Mouse (Mus musculus): ENCODE results near the gene Glis3. TPM values are rescaled to one million over a fixed set of nuclear protein-coding genes. Genes with fewer than 3 reads are reported as not detected.

The Glis3 gene
- polyA plus RNA-seq (2017; shearing (Covaris generic)), result 0.78 TPM

DNA sequence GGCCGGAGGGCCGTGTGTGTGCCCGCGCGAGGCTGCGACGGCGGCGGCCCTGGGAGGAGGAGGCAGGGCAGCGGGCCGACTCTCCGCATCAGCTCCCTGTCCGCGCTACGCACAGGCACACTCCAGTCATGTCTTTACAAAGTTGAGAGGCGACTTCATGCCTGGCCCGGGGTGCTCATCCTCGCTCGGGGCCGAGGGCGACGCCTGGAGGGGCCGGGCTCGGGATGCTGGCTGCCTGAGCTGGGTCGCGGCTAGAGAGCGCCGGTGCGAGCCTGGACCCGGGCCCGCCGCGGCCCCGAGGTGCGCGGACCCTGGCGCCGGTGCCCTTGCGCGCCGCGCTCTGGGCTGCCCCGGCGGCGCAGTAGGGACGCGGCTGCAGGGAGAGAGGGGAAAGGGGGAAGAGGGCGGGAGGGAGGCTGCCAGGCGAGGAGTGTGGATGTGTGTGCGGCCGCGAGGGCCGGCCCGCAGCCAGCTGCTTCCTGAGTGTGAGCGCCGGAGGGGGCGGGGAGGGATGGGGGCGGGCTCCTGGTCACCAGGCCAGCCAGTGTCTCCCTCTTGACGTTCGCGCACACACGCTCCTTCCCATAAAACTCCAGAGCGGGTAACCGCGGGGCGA, at the start of gene Glis3:
Glis3 (minus strand) TSS at position 302 of the 616 bp plus-strand sequence.

Other genes with a start within 250 kb of the Glis3 start
- gene Slc1a1, start 155.0 kb upstream of the Glis3 start, polyA plus RNA-seq (2017; shearing (Covaris generic)), result 0.14 TPM